Mouse (Mus musculus): ENCODE measurements at regions not wholly inside any gene's neighbourhood (a gene's known extent, or its start where the extent isn't known, plus 50 kb on each side); places are given as distances from the start of the nearest gene placed in this dataset.

- TF ChIP-seq CTCF (conservative IDR thresholded peaks at IDR 0.05; ENCODE audit: low read length) = no peak
- H3K9me3 ChIP-seq (ENCODE audit: low read length) = no peaks in the 10 kb centered on the region
- H3K27me3 ChIP-seq (ENCODE audit: insufficient read depth, low read length) = no peaks in the 10 kb centered on the region
- H3K4me3 ChIP-seq (replicated peaks; ENCODE audit: low read length) = no peak overlapping the region
- no peaks in the 10 kb centered on the region for H3K36me3 ChIP-seq (ENCODE audit: insufficient read depth, low read length)
- no peaks in the 10 kb centered on the region for H3K4me1 ChIP-seq (replicated peaks; ENCODE audit: low read depth, low read length)
These were observed 537.3 kb downstream of the Basp1 start for GRCm38 (mm10) chr15:24876157-24876731.

DNA sequence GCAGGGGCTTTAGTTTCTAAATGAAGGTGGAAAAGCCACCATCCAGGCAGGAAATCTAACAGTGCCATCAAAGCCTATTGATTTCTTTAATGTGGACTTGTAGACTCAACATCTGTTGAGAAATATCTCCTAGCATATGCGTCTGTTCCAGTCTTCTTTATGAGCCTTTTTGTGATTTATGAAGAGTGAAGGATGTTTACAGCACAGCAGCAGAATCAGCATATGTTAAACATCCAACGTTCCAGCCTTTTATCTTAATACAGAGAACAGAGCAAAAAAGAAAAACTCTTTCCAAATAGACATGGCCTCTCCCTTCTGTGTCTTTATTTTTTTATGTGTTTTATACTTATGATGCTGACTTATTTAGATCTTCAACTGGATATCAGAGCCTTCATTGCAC, 573.3 kb downstream of the Basp1 start:
- no peaks in the 10 kb centered on the region for H3K4me1 ChIP-seq (replicated peaks; ENCODE audit: low read depth, low read length)
- H3K4me3 ChIP-seq (replicated peaks; ENCODE audit: low read length) = no peak overlapping the region
- TF ChIP-seq POU5F1 (IDR thresholded peaks at IDR 0.05; ENCODE audit: borderline replicate concordance, low read length) (no peak), CTCF (conservative IDR thresholded peaks at IDR 0.05; ENCODE audit: low read length) (no peak), NANOG (IDR thresholded peaks at IDR 0.05; ENCODE audit: borderline replicate concordance, low read length) (no peak)
- no peaks in the 10 kb centered on the region for H3K27me3 ChIP-seq (ENCODE audit: insufficient read depth, low read length)
- H3K36me3 ChIP-seq (ENCODE audit: insufficient read depth, low read length) = no peaks in the 10 kb centered on the region
- H3K9me3 ChIP-seq (ENCODE audit: low read length) = no peaks in the 10 kb centered on the region

DNA sequence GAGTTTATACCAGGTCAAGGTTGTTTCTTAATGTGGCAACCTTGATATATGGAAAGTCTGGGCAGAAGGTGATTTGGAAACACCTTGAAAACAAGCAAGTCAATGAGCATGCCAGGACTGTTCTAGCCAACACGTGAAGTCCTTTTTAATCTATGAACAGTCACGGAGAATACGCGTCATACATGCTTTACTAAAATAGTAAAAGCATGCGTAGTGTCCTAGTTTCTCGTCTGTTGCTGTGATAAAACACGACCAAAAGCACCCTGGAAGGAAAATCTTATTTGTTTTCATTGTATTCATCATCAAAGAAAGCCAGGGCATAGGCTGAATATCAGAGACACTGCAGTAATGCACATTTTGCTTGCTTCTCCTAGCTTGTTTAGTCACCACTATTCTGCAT, 575.2 kb downstream of the Basp1 start:
- no peaks in the 10 kb centered on the region for H3K9me3 ChIP-seq (ENCODE audit: low read length)
- no peaks in the 10 kb centered on the region for H3K27me3 ChIP-seq (ENCODE audit: insufficient read depth, low read length)
- TF ChIP-seq CTCF (conservative IDR thresholded peaks at IDR 0.05; ENCODE audit: low read length) (no peak), NANOG (IDR thresholded peaks at IDR 0.05; ENCODE audit: borderline replicate concordance, low read length) (no peak), POU5F1 (IDR thresholded peaks at IDR 0.05; ENCODE audit: borderline replicate concordance, low read length) (no peak)
- no peaks in the 10 kb centered on the region for H3K4me1 ChIP-seq (replicated peaks; ENCODE audit: low read depth, low read length)
- no peaks in the 10 kb centered on the region for H3K36me3 ChIP-seq (ENCODE audit: insufficient read depth, low read length)
- no peak overlapping the region for H3K4me3 ChIP-seq (replicated peaks; ENCODE audit: low read length)

DNA sequence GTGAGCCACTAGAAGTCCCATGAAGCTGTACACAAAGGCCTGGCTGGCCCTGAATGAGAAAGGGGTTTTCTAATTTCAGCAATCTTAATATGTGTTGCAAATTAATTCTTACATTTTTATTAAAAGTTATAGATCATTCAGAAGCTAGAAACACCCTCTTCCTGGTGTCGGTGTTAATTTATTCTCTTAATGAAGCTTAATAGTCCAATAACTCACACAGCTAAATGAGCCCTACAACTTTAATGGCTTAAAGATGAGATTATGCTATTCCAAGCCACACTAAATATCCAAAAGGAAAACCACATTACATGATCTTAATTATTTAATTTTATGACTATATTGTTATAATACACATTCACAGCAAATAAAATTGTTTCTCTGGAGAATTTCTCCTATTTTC, 585.7 kb downstream of the Basp1 start:
- TF ChIP-seq NANOG (IDR thresholded peaks at IDR 0.05; ENCODE audit: borderline replicate concordance, low read length) = no peak
- no peak for TF ChIP-seq POU5F1 (IDR thresholded peaks at IDR 0.05; ENCODE audit: borderline replicate concordance, low read length)
- TF ChIP-seq CTCF (conservative IDR thresholded peaks at IDR 0.05; ENCODE audit: low read length) = no peak
- Histone ChIP-seq H3K4me3 (replicated peaks; ENCODE audit: low read length) (no peak overlapping the region), H3K4me1 (replicated peaks; ENCODE audit: low read depth, low read length) (no peaks in the 10 kb centered on the region), H3K9me3 (ENCODE audit: low read length) (no peaks in the 10 kb centered on the region), H3K27me3 (ENCODE audit: insufficient read depth, low read length) (no peaks in the 10 kb centered on the region), H3K36me3 (ENCODE audit: insufficient read depth, low read length) (no peaks in the 10 kb centered on the region)

DNA sequence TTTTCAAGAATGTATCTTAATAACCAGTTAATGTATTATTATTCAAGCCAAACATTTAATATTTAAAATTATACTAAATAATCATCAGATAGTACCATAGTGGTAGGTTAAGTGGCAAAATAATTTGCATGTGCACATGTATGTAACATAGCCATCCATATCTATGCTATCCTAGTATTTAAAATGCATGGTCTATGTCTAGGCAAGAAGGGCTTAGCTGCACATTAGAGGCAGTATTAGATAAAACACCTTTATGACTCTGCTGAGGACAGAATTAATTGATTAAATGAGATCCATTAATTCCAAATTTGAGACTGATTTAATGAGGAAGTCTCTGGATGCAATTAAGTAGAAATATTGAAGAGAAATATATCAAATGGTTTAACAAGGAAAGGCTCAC, 586.3 kb downstream of the Basp1 start:
- H3K9me3 ChIP-seq (ENCODE audit: low read length) = no peaks in the 10 kb centered on the region
- no peaks in the 10 kb centered on the region for H3K36me3 ChIP-seq (ENCODE audit: insufficient read depth, low read length)
- TF ChIP-seq NANOG (IDR thresholded peaks at IDR 0.05; ENCODE audit: borderline replicate concordance, low read length) (no peak), CTCF (conservative IDR thresholded peaks at IDR 0.05; ENCODE audit: low read length) (no peak), POU5F1 (IDR thresholded peaks at IDR 0.05; ENCODE audit: borderline replicate concordance, low read length) (no peak)
- H3K27me3 ChIP-seq (ENCODE audit: insufficient read depth, low read length) = no peaks in the 10 kb centered on the region
- H3K4me1 ChIP-seq (replicated peaks; ENCODE audit: low read depth, low read length) = no peaks in the 10 kb centered on the region
- no peak overlapping the region for H3K4me3 ChIP-seq (replicated peaks; ENCODE audit: low read length)

GRCm38 (mm10) chr15:24796836-24797235, 616.7 kb downstream of the Basp1 start:
- TF ChIP-seq CTCF (conservative IDR thresholded peaks at IDR 0.05; ENCODE audit: low read length) = no peak
- no peak for TF ChIP-seq NANOG (IDR thresholded peaks at IDR 0.05; ENCODE audit: borderline replicate concordance, low read length)
- TF ChIP-seq POU5F1 (IDR thresholded peaks at IDR 0.05; ENCODE audit: borderline replicate concordance, low read length) = no peak
- Histone ChIP-seq H3K4me1 (replicated peaks; ENCODE audit: low read depth, low read length) (no peaks in the 10 kb centered on the region), H3K9me3 (ENCODE audit: low read length) (peaks cover 6% of the 10 kb centered on the region; the same call in 1 of the 2 replicates), H3K27me3 (ENCODE audit: insufficient read depth, low read length) (no peaks in the 10 kb centered on the region), H3K4me3 (replicated peaks; ENCODE audit: low read length) (no peak overlapping the region), H3K36me3 (ENCODE audit: insufficient read depth, low read length) (no peaks in the 10 kb centered on the region)

DNA sequence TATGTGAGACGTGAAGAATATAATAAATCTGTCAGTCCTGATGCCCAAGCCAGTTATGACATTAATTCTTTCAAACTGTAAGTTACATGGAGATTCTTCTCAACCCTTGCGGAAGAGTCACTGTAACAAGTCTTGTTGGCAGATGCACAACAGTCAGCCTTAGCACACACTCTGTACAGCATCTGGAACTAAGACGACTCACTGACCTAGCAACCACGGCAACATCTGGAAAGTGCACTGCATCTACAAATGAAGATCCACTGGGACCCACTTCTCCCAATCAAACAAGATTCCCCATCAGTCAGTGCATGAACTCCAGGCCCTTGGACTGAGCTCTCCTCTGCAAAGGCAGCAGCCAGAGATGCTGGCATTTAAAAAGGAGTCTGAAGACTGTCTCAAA, 620.2 kb downstream of the Basp1 start:
- no peak overlapping the region for H3K4me3 ChIP-seq (replicated peaks; ENCODE audit: low read length)
- H3K36me3 ChIP-seq (ENCODE audit: insufficient read depth, low read length) = no peaks in the 10 kb centered on the region
- H3K27me3 ChIP-seq (ENCODE audit: insufficient read depth, low read length) = no peaks in the 10 kb centered on the region
- H3K9me3 ChIP-seq (ENCODE audit: low read length) = no peaks in the 10 kb centered on the region
- TF ChIP-seq CTCF (conservative IDR thresholded peaks at IDR 0.05; ENCODE audit: low read length) (no peak), POU5F1 (IDR thresholded peaks at IDR 0.05; ENCODE audit: borderline replicate concordance, low read length) (no peak), NANOG (IDR thresholded peaks at IDR 0.05; ENCODE audit: borderline replicate concordance, low read length) (no peak)
- H3K4me1 ChIP-seq (replicated peaks; ENCODE audit: low read depth, low read length) = no peaks in the 10 kb centered on the region

- TF ChIP-seq POU5F1 (IDR thresholded peaks at IDR 0.05; ENCODE audit: borderline replicate concordance, low read length) (no peak), NANOG (IDR thresholded peaks at IDR 0.05; ENCODE audit: borderline replicate concordance, low read length) (no peak)
- Histone ChIP-seq H3K4me3 (replicated peaks; ENCODE audit: low read length) (no peak overlapping the region), H3K9me3 (ENCODE audit: low read length) (no peaks in the 10 kb centered on the region), H3K4me1 (replicated peaks; ENCODE audit: low read depth, low read length) (no peaks in the 10 kb centered on the region), H3K36me3 (ENCODE audit: insufficient read depth, low read length) (no peaks in the 10 kb centered on the region), H3K27me3 (ENCODE audit: insufficient read depth, low read length) (no peaks in the 10 kb centered on the region)
These were observed 627.2 kb downstream of the Basp1 start for GRCm38 (mm10) chr15:24786336-24786735.

DNA sequence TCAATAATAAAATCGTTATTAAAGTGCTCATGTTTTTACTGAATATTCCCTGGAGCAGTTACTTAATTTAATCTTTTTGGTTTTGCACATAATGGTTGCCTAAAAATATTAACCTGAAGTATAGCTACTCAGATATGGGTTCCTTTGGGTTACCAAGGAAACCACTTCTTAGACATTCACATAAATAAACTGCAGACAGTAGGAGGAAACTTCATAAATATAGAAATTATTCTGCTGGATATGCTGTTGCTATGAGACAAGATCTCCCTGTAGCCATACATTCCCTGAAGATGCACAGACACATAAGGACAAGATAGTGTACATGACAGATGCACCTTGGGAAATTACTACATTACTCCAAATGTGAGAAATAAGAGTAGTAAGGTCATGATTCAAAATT, 635.3 kb downstream of the Basp1 start:
- no peak overlapping the region for H3K4me3 ChIP-seq (replicated peaks; ENCODE audit: low read length)
- TF ChIP-seq POU5F1 (IDR thresholded peaks at IDR 0.05; ENCODE audit: borderline replicate concordance, low read length) (no peak), CTCF (conservative IDR thresholded peaks at IDR 0.05; ENCODE audit: low read length) (no peak), NANOG (IDR thresholded peaks at IDR 0.05; ENCODE audit: borderline replicate concordance, low read length) (no peak)
- no peaks in the 10 kb centered on the region for H3K36me3 ChIP-seq (ENCODE audit: insufficient read depth, low read length)
- H3K9me3 ChIP-seq (ENCODE audit: low read length) = no peaks in the 10 kb centered on the region
- H3K27me3 ChIP-seq (ENCODE audit: insufficient read depth, low read length) = no peaks in the 10 kb centered on the region
- H3K4me1 ChIP-seq (replicated peaks; ENCODE audit: low read depth, low read length) = no peaks in the 10 kb centered on the region
